In genomic region chr11:117863174-117863856, GRCm38 (mm10) we compare ENCODE assay signal across 24 mouse cellular contexts. TPM values are rescaled to one million over a fixed set of nuclear protein-coding genes. Genes with fewer than 3 reads are reported as not detected.
DNase-seq lines count a peak whose midpoint lies in the region; ATAC-seq and TF ChIP-seq lines count a peak whose summit lies in the region.
"Had no signal": no experiment of that assay in that cellular context is flagged by ENCODE, and none has a peak within 500 bp of the region (broad histone marks: within the 10 kb centered on the region; RNA-seq: fewer than 3 reads in every experiment).

No protein-coding gene starts in this region.

- peaks cover 8% of the 10 kb centered on the region for H3K4me1 ChIP-seq in liver, embryonic 11.5 days (replicated peaks; ENCODE audit: control insufficient read depth, insufficient read depth, low read length)
- H3K4me1 ChIP-seq in ES-E14 (ENCODE audit: control insufficient read depth in 2 of 2, insufficient read depth in 2 of 2, low read length in 2 of 2, poor library complexity in 1 of 2): peaks cover 12 to 39% of the 10 kb centered on the region in 2 experiments; a peak in 3 of 4 replicates
- peaks cover 37% of the 10 kb centered on the region for H3K4me1 ChIP-seq in intestine, embryonic 16.5 days (ENCODE audit: control insufficient read depth, insufficient read depth, low read length)

- no peaks in the 10 kb centered on the region for H3K36me3 ChIP-seq in liver, embryonic 11.5 days (ENCODE audit: control insufficient read depth, insufficient read depth, low read length)
- peaks cover 5% of the 10 kb centered on the region; the same call in 1 of the 2 replicates for H3K36me3 ChIP-seq in ES-E14 (ENCODE audit: control insufficient read depth, insufficient read depth, low read length, poor library complexity, severe bottlenecking)
- no peaks in the 10 kb centered on the region for H3K36me3 ChIP-seq in intestine, embryonic 16.5 days (ENCODE audit: control insufficient read depth, insufficient read depth, low read length)
- H3K36me3 ChIP-seq: heart, embryonic 12.5 days had no signal

- 0 out of 2 replicates have a peak overlapping the region, but pooled peaks have one; percentile 14 for H3K9ac ChIP-seq in liver, embryonic 11.5 days (ENCODE audit: low read depth, low read length)
- H3K9ac ChIP-seq in ES-E14 (ENCODE audit: insufficient read depth, low read depth, low read length, poor library complexity, severe bottlenecking): no peak overlapping the region
- peak overlapping the region; percentile 56 for H3K9ac ChIP-seq in intestine, embryonic 16.5 days (ENCODE audit: low read depth, low read length)
- H3K9ac ChIP-seq: embryonic facial prominence, embryonic 15.5 days; heart, embryonic 12.5 days; liver, embryonic 14.5 days had no signal

- no peak overlapping the region for H3K4me3 ChIP-seq in liver, embryonic 11.5 days (ENCODE audit: low read depth, low read length)
- no peak overlapping the region for H3K4me3 ChIP-seq in ES-E14 (ENCODE audit: insufficient read depth in 1 of 2, low read depth in 1 of 2, low read length in 2 of 2, poor library complexity in 1 of 2, severe bottlenecking in 1 of 2)
- peak overlapping the region; percentile 27 for H3K4me3 ChIP-seq in intestine, embryonic 16.5 days (ENCODE audit: low read length)
- H3K4me3 ChIP-seq: embryonic facial prominence, embryonic 15.5 days; heart, embryonic 12.5 days had no signal

- H3K27me3 ChIP-seq in liver, embryonic 11.5 days (replicated peaks; ENCODE audit: control insufficient read depth, insufficient read depth, low read length): peaks cover 56% of the 10 kb centered on the region
- H3K27me3 ChIP-seq in intestine, embryonic 16.5 days (replicated peaks; ENCODE audit: control insufficient read depth, insufficient read depth, low read length): peaks cover 16% of the 10 kb centered on the region

- H3K9me3 ChIP-seq in liver, embryonic 11.5 days (ENCODE audit: control insufficient read depth, low read length): no peaks in the 10 kb centered on the region
- H3K9me3 ChIP-seq in ES-E14 (ENCODE audit: control insufficient read depth, insufficient read depth, low read depth, low read length): no peaks in the 10 kb centered on the region
- H3K9me3 ChIP-seq in intestine, embryonic 16.5 days (ENCODE audit: control insufficient read depth, low read length): no peaks in the 10 kb centered on the region
- H3K9me3 ChIP-seq: embryonic facial prominence, embryonic 15.5 days; heart, embryonic 12.5 days had no signal

- in situ Hi-C loops in ES-E14 (cut with MboI; ENCODE audit: low sequenced_read_pairs in 2 of 2, unreplicated experiment in 2 of 2): loop anchor here in 1 of 2 experiments (25.0 kb wide), 1 partner anchor 374 kb away; the partner anchor contains the start of gene Cyth1

- no peak overlapping the region for H3K4me2 ChIP-seq in liver, embryonic 11.5 days
- peak overlapping the region; percentile 43 for H3K4me2 ChIP-seq in intestine, embryonic 16.5 days (ENCODE audit: low read depth, low read length)
- H3K4me2 ChIP-seq: embryonic facial prominence, embryonic 15.5 days; heart, embryonic 12.5 days had no signal

- WGBS in liver, embryonic 11.5 days: 33% methylated on average over 11 of the region's 11 CpGs
- WGBS in intestine, embryonic 16.5 days: 29% methylated on average over 11 of the region's 11 CpGs

- no peak overlapping the region for H3K27ac ChIP-seq in liver, embryonic 11.5 days (ENCODE audit: low read depth, low read length)
- no peak overlapping the region for H3K27ac ChIP-seq in ES-E14 (ENCODE audit: insufficient read depth, low read depth, low read length, poor library complexity, severe bottlenecking)
- peak overlapping the region; percentile 92 for H3K27ac ChIP-seq in intestine, embryonic 16.5 days (ENCODE audit: low read length)
- H3K27ac ChIP-seq: embryonic facial prominence, embryonic 15.5 days; liver, embryonic 14.5 days had no signal

- ATAC-seq in liver, embryonic 11.5 days (replicated peaks; ENCODE audit: low FRiP score): no peak
- peak; percentile 82 for ATAC-seq in intestine, embryonic 16.5 days
- no peak for ATAC-seq in erythroid progenitor cell, adult 5-6 weeks (replicated peaks; ENCODE audit: low FRiP score, poor library complexity, severe bottlenecking)
- ATAC-seq: CD4-positive, CD25-positive, alpha-beta regulatory T cell, adult 4 months; forebrain, embryonic 14.5 days; hindbrain, embryonic 16.5 days; lung, postnatal 0 days had no signal

- no peak for DNase-seq in liver, embryonic 11.5 days (ENCODE audit: low spot score)
- DNase-seq in liver: no peak
- DNase-seq in ES-E14 (ENCODE audit: low read depth, low spot score): no peak
- DNase-seq in kidney, postnatal 36 days: peak; percentile 67 to 78
- no peak for DNase-seq in right cerebral cortex, postnatal 25 days
- DNase-seq: cerebellum, adult 9-11 months; gastrocnemius, postnatal 36 days; thymus, postnatal 25 days had no signal

TF ChIP-seq in ES-E14, 5 proteins besides CTCF, POLR2A, EP300 and RAD21:
- TF ChIP-seq CHD2 (IDR thresholded peaks at IDR 0.05; ENCODE audit: low read depth, low read length) (no peak), MAFK (IDR thresholded peaks at IDR 0.05; ENCODE audit: insufficient read depth, low read depth, low read length) (no peak), ZC3H11A (IDR thresholded peaks at IDR 0.05; ENCODE audit: borderline replicate concordance, low read depth, low read length) (0 out of 2 replicates have a peak, but pooled peaks have one; percentile 32), HCFC1 (IDR thresholded peaks at IDR 0.05; ENCODE audit: borderline replicate concordance, insufficient read depth, low read length) (no peak), ZNF384 (IDR thresholded peaks at IDR 0.05; ENCODE audit: low read depth, low read length) (no peak)

RNA-seq across cellular contexts. Expression of gene Tmem235, which starts 2.8 kb away (rescaled TPM):
- polyA plus RNA-seq in liver, embryonic 11.5 days (2014; fragmentation: Nextera tagmentation; extraction: Ambion mirVana): not detected in 2 replicates
- total RNA-seq in ES-E14 (2012; rRNA removed): 0.36 and 0.58 TPM in 2 replicates
- 0.07 TPM in 1 of 2 replicates, not detected in the other for polyA plus RNA-seq in intestine, embryonic 16.5 days (2015; fragmentation: Nextera tagmentation; extraction: Ambion mirVana)
- not detected in 2 replicates for total RNA-seq in erythroid progenitor cell, adult 5-6 weeks (2015; ENCODE audit: low replicate concordance)
- 1.1 TPM in 1 of 2 replicates, not detected in the other for total RNA-seq in erythroid progenitor cell, adult 5-6 weeks (2017; ENCODE audit: low replicate concordance)
- total RNA-seq: adrenal gland, postnatal 4 days; gastrocnemius, postnatal 36 days; heart, postnatal 25 days; layer of hippocampus, adult 18-20 months; left cerebral cortex, adult 18-20 months; megakaryocyte progenitor cell, adult 5-6 weeks had no signal
- polyA plus RNA-seq: CD4-positive, CD25-positive, alpha-beta regulatory T cell, adult 4 months; embryonic facial prominence, embryonic 15.5 days; forebrain, embryonic 14.5 days; heart, embryonic 12.5 days; limb, embryonic 11.5 days; liver, embryonic 14.5 days; lung, postnatal 0 days; midbrain, postnatal 0 days had no signal

RNA-seq across cellular contexts. Expression of gene Tha1, which starts 10.0 kb away (rescaled TPM):
- 1.5 and 1.7 TPM in 2 replicates for polyA plus RNA-seq in liver, embryonic 11.5 days (2014; fragmentation: Nextera tagmentation; extraction: Ambion mirVana)
- total RNA-seq in ES-E14 (2012; rRNA removed): 1.2 and 3.1 TPM in 2 replicates
- polyA plus RNA-seq in intestine, embryonic 16.5 days (2015; fragmentation: Nextera tagmentation; extraction: Ambion mirVana): 12.2 and 13.7 TPM in 2 replicates
- total RNA-seq in erythroid progenitor cell, adult 5-6 weeks (2015; ENCODE audit: low replicate concordance): 0.42 TPM in 1 of 2 replicates, not detected in the other
- 1.8 and 3.3 TPM in 2 replicates for total RNA-seq in erythroid progenitor cell, adult 5-6 weeks (2017; ENCODE audit: low replicate concordance)

RNA-seq across cellular contexts. Expression of gene Birc5, which starts 14.3 kb away (rescaled TPM):
- polyA plus RNA-seq in liver, embryonic 11.5 days (2014; fragmentation: Nextera tagmentation; extraction: Ambion mirVana): 430 and 440 TPM in 2 replicates
- 125 and 166 TPM in 2 replicates for total RNA-seq in ES-E14 (2012; rRNA removed)
- polyA plus RNA-seq in intestine, embryonic 16.5 days (2015; fragmentation: Nextera tagmentation; extraction: Ambion mirVana): 259 and 306 TPM in 2 replicates
- 782 and 936 TPM in 2 replicates for total RNA-seq in erythroid progenitor cell, adult 5-6 weeks (2015; ENCODE audit: low replicate concordance)
- total RNA-seq in erythroid progenitor cell, adult 5-6 weeks (2017; ENCODE audit: low replicate concordance): 871 and 1,077 TPM in 2 replicates

RNA-seq across cellular contexts. Expression of gene Tk1, which starts 37.4 kb away (rescaled TPM):
- 185 and 192 TPM in 2 replicates for polyA plus RNA-seq in liver, embryonic 11.5 days (2014; fragmentation: Nextera tagmentation; extraction: Ambion mirVana)
- total RNA-seq in ES-E14 (2012; rRNA removed): 77.5 and 89.3 TPM in 2 replicates
- 119 and 147 TPM in 2 replicates for polyA plus RNA-seq in intestine, embryonic 16.5 days (2015; fragmentation: Nextera tagmentation; extraction: Ambion mirVana)
- total RNA-seq in erythroid progenitor cell, adult 5-6 weeks (2015; ENCODE audit: low replicate concordance): 462 and 532 TPM in 2 replicates
- 549 and 716 TPM in 2 replicates for total RNA-seq in erythroid progenitor cell, adult 5-6 weeks (2017; ENCODE audit: low replicate concordance)

RNA-seq across cellular contexts. Expression of gene Afmid, which starts 37.6 kb away (rescaled TPM):
- 8.4 and 11.1 TPM in 2 replicates for polyA plus RNA-seq in liver, embryonic 11.5 days (2014; fragmentation: Nextera tagmentation; extraction: Ambion mirVana)
- 1.8 and 2.4 TPM in 2 replicates for total RNA-seq in ES-E14 (2012; rRNA removed)
- polyA plus RNA-seq in intestine, embryonic 16.5 days (2015; fragmentation: Nextera tagmentation; extraction: Ambion mirVana): 9.6 and 10.7 TPM in 2 replicates
- 38.6 and 38.9 TPM in 2 replicates for total RNA-seq in erythroid progenitor cell, adult 5-6 weeks (2015; ENCODE audit: low replicate concordance)
- total RNA-seq in erythroid progenitor cell, adult 5-6 weeks (2017; ENCODE audit: low replicate concordance): 70.3 and 75.6 TPM in 2 replicates

Comparison
In these comparisons a context has a peak if more than half of its experiments do, and no peak if none do; other contexts are left out.
1. DNase-seq: peak in kidney, postnatal 36 days (2 of 2); none in liver, embryonic 11.5 days (single experiment), liver (single experiment), ES-E14 (single experiment) and right cerebral cortex, postnatal 25 days (single experiment).